Mouse (Mus musculus): ENCODE results near the gene Trim2. TPM values are rescaled to one million over a fixed set of nuclear protein-coding genes. Genes with fewer than 3 reads are reported as not detected.

Gene Trim2
- polyA plus RNA-seq, 1 experiment from 2014 or later = 31.7 TPM

- no peaks in the 10 kb centered on the region for H3K9me3 ChIP-seq
- WGBS = 78% methylated on average over 7 of the region's 7 CpGs
- H3K4me1 ChIP-seq = no peaks in the 10 kb centered on the region
- H3K4me2 ChIP-seq = no peak overlapping the region
- H3K9ac ChIP-seq = no peak overlapping the region
- no peaks in the 10 kb centered on the region for H3K36me3 ChIP-seq
- no peaks in the 10 kb centered on the region for H3K27me3 ChIP-seq (replicated peaks)
- no peak overlapping the region for H3K4me3 ChIP-seq (replicated peaks)
- no peak for ATAC-seq (ENCODE audit: insufficient read depth, low FRiP score, low read depth)
- H3K27ac ChIP-seq = no peak overlapping the region
Observed at GRCm38 (mm10) chr3:84118178-84118577, 188.5 kb downstream of the Trim2 start.

Other genes with a start within 250 kb of the Trim2 start
- gene Mnd1, start 151.1 kb downstream of the Trim2 start, polyA plus RNA-seq (2015; fragmentation: Nextera tagmentation; extraction: Ambion mirVana) = 12.7 and 15.1 TPM in 2 replicates
- gene Gm6525, start 132.8 kb downstream of the Trim2 start, polyA plus RNA-seq (2015; fragmentation: Nextera tagmentation; extraction: Ambion mirVana) = 0.81 and 1.2 TPM in 2 replicates
- gene Fhdc1, start 173.6 kb upstream of the Trim2 start, polyA plus RNA-seq (2015; fragmentation: Nextera tagmentation; extraction: Ambion mirVana) = 11.1 and 13.6 TPM in 2 replicates